Mouse (Mus musculus) spleen, postnatal 4 days (tissue): ENCODE data around the gene Atp6v1g2.
A peak's percentile ranks its signal among the peaks of the same experiment; 100 is the strongest.
"Not testable (repeated sequence)": the region's sequence is repeated elsewhere in the genome, so short reads cannot be mapped to it uniquely, and the experiment has no call there.

ENCODE experiments used
- DNase-seq, 2 experiments: peaks; one replicate each; pipeline ENCODE4 v3.0.0; 2022; ENCODE audit warnings: low spot score in 2 of 2

Gene Atp6v1g2

DNA sequence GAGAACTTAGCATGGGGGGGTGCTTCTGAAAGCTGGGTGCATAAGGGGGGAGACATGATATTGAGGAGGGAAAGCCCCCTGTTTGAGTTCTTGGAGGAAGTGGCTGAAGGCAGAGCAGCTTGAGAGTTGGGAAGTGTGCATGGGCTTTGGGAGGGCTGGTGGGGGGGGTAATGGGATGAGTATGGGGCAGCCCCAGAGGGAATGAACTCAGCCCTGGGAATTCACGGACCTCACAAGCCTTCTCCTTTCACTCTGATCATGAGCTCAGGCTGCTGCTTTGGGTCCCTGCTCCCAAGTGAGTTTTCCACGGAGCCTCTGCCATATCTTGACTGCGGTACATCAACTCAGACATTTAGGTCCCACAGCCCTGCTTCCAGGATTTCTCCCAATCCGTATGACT lies 31.0 kb upstream of the Atp6v1g2 start:
- no peak for DNase-seq

DNA sequence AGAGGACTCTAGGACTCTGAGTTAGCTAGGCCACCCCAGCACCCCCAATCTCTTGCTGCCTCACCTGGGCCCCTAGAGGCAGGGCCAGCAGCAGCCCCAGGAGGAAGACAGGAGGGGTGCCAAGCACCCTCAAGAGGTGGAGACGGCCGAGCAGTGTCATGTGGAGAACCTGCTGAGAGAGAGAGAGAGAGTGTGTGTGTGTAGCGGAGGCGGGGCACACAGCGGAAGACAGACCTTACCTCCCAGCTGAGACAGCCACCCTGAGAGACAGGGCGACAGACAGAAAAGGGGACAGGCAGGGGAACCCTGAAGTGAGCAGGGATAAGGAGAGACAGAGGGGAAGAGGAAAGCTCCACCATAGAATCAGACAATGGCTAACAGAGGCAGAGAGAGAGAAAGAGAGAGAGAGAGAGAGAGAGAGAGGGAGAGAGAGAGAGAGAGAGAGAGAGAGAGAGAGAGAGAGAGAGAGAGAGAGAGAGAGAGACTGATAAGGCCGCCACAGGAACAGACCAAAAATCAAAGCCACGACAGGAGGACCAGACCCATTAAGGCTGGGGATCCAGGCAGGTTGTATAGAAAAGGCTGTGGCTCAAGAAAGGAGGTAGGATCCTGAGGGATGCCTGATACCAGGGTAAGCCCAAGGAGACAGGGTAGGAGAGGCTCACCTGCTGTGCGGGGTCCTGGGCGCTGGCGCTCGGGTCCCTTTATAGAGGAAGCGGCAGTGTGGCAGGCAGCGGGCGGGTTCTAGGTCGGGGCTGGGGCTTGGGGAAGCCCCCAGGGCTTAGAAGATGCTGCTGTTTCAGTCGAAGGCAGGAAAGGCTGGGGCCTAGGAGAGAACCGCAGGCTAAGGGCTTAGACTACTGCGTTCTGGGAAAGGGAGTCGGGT lies 28.7 kb upstream of the Atp6v1g2 start, which contains the start of gene Lta:
TSS of gene Lta (minus strand) at position 858 of the 886 bp plus-strand sequence.
- DNase-seq, result peak; percentile 48 to 75

DNA sequence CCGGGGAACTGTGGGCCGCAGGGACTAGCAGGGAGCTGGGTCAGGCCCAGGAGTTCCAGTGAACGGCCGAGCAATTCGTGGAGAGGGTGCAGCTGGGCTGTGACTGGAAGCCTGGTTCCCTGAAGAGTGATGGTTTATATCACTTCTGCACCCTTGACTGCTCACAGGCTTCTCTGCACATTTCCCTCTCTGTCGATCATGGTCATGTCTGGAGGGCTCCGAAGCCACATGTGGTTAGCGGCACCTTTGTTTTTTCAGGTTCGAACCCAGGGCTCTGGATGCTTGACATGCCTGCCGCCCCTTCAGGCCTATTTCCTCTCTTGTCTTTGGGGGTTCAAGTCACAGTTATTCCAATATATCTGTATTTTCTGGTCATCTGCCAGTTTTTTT lies 28.1 kb upstream of the Atp6v1g2 start:
- DNase-seq, result no peak

DNA sequence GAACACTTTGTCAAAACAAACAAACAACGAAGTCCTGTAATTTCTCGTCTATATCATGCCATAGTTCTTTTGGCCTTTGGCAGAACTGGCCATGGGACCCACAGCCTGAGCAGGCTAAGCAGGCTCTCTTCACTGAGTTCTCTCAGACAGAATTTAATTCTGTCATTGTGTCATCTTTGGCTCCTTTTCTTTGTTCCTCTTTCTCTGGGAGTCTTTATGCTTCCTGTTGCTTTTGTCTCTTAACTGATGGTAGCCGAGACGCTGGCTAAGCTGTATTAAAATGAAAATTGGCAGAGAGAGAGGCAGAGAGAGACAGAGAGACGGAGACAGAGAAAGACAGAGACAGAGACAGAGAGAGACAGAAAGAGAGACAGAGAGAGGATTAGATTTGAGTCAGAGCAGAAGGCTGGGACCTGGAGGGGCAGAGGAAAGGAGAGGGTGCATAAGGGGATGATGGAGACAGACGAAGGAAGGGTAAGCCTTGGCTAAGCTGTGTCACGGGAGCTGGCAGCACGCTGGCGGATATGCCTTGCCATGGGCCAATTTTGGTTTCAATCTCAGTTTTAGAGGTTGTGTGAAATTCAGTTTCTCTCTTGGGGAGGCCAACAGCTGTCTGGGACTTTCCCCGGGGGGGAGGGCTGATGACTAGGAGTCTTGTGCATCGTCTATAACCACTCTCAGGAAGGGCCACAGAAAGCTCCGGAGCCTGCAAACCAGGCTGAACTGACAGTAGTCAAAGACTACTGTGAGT lies 23.5 kb upstream of the Atp6v1g2 start:
- peak in 1 of 2 experiments; percentile 50 for DNase-seq

DNA sequence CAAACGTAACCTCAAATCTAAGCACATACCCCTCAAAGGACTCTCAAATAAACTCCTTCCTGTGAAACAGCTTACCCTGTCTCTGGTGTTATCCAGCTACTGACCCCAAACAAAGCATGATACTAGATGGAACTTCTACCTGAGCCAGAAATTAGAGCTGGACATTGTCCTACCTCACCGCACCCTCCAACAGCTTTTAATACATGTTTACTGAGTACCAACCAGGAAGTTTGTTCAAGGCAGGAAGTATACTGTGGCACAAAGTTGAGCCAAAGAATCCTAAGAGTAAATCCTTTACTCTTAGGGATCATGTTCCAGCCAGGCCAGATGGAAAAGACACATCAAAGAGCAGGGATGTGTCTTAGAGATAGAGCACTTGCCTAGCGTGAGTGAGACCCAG lies 22.9 kb upstream of the Atp6v1g2 start:
- DNase-seq, result no peak

DNA sequence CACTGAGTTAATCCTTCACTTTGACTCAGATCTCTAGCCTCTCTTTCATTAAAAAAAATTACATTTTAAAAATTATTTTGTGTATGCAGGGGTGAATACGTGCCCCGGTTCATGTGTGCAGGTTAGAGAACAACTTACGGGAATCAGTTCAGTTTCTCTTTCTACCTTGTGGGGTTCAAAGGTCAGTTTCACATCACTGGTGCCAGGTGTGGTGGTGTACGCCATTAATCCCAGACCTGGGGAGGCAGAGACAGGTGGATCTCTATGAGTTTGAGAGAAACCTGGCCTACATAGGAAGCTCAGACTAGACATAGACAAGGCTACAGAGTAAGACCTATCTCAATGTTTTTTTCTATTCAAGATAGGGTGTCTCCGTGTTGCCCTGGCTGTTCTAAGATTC lies 20.4 kb upstream of the Atp6v1g2 start:
- no peak for DNase-seq

DNA sequence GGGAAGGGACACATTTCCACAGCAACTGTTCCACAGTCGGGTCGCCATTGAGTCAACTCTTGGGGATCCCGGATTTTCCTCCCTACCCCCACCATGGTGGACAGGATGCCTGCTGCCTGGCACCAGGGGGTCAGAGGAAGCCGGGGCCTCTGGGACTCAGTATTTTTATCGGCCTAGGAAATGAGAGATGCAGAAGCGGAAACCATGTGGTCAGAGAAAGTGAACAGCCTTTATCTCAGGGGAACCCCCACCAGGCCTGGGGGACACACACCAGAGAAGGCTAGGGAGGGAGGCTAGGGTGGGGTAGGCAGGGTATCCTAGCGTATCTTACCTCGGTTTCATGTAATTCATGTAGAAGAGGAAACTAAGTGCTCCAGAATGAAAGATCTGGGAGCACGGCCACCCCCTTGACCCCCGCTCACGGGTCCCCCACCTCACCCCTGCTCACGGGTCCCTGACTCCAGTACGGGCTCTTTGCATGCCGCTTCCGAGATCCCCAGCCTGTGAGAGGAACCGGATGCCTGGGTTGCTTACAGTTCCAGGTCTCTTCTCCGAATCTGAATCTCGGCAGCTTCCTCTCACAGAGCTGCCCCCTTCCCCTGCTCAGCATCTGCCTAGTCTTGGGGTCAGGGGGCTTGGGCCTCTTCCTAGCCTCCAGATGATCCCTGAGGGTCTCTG lies 14.8 kb upstream of the Atp6v1g2 start:
- DNase-seq, result peak; percentile 56 to 78

DNA sequence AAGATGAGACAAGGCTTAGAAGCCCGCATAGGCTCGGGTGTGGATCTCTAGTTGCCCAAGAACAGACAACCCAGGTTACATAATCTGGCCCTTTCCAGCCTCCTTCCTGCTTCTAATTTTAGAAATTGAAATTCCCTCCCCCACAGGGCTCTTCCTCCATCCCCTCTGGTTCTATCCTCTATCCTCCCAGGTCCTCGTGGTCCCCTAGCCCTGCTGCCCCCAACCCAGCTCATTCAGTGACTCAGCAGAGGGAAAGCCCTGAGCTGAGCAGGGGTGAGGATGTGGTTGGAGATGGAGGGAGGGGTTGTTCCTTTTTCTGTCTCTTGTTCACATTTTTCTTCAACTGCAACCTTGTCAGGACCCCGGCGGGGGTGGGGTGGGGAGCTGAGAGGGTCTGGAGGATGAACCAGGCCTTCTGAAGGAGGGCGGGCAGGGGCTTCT lies 13.8 kb upstream of the Atp6v1g2 start:
- no peak for DNase-seq

DNA sequence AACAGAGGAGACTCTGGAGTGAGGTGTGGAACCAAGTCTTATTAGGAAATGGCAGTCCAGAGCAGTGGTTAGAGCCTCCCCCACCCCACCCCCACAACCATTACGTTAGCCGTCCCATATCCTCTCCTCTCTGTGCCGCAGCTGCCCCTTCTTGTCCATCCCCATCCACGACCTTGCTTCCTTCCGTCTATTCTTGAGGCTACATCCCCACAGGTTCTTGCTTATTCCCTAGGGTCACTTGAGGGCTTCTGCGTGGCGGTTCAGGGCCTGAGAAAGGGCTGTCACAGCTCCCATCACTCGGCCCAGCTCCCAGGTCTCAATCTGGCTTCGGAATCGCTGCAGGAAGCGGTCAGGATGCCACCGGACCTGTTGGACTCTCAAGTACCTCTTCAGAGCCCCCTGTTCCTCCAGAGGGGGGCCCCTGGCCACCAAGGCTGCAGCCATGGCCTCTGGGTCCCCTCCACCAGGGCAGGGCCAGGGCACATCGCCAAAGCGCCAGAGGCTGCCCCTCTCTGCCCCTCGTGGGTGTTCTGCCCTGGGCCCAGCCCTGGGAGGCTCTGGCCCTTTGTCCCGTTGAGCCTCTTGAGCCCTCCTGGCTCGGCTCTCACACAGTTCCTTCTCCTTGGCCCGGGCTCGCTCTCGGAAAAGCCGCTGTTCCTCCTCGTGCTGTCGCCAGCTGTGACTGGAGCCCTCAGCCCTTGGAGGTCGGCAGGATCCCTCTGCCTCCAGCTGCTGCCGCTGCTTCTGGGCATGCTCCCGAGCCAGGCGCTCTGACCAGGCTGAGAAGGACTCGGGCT lies 13.1 kb upstream of the Atp6v1g2 start, which contains the start of gene Gm16181:
TSS of gene Gm16181 (plus strand) at position 679 of the 797 bp plus-strand sequence.
- no peak for DNase-seq

DNA sequence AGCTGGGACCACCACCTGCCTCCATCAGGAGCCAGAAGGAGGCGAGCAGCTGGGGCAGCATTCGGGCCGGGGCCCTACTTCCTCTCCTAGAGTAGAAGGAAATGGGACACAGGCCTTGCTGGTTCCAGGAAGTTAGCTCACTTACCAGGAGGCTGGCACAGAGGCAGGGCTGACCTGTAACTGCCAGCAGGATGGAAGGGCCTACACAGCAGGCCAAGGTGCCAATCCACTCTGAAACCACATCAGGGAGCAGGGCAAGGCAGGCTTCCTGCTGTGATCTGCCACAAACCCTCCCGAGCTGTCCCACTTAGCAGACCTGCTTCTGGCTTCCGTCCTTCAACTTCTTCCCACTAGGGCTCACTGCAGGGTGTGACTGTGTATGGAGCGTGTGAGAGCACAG lies 11.2 kb upstream of the Atp6v1g2 start:
- no peak for DNase-seq

DNA sequence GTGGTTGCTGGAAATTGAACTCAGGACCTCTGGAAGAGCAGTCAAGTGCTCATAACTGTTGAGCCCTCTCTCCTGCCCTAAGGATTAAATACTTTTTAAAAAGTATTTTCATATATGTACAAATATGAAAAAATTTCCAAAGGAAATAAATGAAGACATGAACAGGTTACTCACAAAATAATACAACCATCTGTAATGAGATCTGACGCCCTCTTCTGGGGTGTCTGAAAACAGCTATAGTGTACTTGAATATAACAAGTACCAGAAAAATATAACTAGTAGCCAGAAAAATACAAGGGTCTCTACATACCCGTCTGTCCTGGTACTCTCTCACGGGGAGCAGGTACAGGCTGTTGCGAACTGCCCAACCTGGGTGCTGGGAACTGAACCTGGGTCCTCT lies 8.8 kb upstream of the Atp6v1g2 start:
- no peak for DNase-seq

DNA sequence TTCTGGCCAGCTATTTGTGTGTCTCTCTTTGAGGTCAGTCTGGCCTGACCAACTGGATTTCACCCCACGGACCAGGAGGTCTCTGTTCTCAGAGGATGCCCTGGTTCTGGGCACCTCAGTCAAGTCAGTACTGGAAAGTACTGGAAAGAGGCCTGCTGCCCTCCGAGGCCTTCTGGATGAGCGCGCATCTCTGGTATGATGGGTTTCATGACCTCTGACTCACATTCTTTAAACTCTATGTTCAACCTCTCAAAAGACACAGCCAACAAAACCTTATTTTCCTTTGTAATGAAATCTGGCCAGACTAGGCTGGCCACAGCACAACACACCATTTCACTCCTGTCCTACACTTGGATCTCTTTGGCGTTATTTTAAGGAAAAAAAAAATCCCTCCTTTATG lies 8.0 kb upstream of the Atp6v1g2 start:
- no peak for DNase-seq

DNA sequence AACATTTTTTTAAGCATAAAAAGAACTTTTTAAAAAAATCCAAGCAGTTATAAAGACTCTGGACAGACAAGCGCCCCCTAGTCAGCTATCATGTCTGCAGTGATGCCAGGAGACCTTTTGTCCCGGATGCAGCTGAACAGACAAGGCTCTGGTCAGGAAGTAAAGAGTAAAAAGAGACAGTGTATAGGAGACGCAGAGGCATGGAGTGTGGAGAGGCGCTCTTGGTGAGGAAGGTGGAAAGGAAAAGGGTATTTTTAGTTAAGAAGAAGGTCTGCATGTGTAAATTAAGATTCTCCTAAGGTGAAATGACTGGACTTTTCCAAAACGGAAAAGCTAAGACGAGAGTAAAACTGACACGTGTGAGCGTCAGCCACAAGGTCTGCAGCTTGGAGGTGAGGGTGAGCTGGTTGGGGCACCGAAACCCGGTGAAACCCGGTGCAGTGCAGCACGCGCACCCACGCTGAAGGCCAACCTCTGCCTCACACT lies 6.9 kb upstream of the Atp6v1g2 start:
- no peak for DNase-seq

DNA sequence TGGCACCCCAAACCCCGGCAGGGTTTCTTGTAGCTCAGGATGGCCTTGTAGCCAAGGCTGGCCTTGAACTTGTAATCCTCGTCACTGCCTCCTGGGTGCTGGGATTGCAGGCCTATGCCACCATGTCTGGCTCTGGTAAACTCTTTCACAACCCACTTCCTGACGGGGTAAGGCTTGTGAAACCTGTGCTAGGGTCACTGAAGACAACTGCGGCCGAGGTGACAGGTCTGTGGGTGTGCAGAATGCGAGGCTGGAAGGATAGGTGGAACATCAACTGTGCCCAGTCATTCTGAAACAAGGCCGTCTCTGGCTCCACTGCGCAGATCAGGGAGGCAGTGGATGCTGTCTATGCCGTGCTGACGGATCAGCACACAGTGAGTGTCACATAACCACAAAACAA lies 2.4 kb upstream of the Atp6v1g2 start:
- no peak for DNase-seq

DNA sequence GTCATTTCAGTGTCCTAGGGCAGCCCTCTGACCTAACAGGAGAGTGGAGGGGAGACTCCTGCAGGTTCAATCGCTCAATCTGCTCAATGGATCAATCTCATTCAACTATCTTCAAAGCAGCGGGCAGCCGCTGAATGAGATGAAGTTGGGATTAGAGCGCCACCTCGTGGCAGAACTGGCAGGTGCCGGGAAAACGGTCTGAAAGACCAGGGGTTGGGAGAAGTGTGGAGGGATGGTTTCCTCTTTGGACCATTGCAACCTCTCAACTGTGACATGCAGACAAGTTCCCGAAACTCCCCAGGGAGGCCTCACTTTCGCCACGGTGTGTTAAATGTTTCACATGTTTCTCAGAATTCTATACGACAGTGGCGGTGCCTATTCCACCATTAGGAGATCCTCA lies 1.4 kb upstream of the Atp6v1g2 start:
- DNase-seq, result peak; percentile 86 to 97

DNA sequence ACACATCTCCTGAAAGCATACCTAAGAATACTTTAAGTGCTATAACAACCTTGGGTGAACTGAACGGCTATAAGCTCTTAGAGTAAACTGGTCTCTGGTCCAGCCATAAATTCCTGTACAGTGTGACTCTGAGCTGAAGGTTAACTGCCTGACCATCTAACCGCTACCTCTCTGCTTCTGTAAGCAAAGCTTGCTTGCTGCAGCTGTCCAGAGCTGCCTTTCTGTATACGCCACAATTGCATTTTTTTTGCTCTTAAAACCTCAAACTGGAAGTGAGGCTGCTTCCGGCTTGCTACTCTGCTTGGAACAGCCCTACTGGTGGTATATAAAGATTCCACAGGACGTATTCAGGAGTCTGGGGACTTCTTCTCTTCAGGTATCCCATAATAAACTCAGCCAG lies 801 bp upstream of the Atp6v1g2 start:
- DNase-seq, result no peak

DNA sequence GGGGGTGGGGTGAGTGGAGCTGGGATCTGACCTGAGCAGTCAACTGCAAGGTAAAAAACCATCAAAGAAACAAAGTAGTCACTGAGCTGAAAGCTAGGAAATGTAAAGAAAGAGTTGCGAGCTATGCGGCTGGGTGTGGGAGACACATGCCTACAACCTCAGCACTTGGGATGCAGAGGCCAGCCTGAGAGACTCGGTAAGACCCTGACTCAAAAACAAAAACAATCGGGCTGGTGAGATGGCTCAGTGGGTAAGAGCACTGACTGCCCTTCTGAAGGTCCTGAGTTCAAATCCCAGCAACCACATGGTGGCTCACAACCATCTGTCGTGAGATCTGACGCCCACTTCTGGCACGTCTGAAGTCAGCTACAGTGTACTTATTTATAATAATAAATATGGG lies 630 bp downstream of the Atp6v1g2 start:
- DNase-seq, result not testable (repeated sequence)

DNA sequence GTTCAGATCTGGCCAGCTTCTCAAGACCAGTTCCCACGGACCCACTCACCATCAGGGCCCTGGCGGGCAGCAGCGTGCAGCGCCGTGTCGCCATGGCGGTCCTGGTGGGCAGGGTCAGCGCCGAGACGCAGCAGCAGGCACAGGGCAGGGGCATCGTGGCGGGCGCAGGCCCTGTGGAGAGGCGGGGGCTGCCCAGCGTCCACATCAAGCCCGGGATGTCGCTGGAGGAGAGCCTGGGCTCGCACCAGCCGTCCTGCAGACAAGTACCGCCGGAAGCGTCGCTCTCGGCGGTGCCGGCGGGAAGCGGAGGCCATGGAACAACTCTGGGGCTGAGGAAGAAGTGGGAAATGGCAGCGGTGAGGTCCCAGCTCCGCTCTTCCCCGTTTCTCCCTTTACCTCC lies 1.4 kb downstream of the Atp6v1g2 start:
- peak; percentile 54 to 78 for DNase-seq

DNA sequence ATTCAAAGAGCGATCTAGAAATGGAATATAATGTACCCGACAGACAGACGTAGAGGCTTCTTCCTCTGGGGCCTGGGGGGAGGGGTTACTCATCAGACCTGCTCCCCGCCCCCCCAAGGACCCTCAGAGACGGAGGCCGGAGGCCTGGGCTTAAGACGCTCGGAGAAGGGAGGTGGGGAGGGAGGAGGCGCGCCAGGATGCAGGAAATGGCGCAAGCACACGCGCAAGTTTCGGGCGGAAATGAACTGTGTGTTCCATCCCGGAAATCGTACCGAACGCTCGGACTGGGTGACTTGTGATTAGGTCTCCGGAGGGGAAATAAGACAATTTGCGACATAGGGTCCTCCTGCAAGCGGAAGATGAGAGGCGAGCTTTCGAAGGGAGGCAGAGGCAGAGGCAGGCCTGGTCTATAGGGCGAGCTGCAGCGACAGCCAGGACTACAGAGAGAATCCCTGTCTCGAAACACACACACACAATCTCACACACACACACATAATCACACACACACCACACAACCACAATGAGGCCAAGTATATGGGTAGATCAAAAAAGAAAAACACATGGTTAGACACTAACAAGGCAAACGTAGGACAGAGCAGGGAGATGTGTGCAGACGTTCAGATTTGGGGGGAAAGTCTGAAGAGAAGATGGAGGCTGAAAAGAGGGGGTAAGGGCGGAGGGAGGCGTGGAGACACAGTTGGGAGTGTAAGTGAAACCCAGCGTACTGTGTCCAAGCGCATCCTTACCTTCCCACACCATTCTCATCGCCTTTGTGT lies 2.3 kb downstream of the Atp6v1g2 start, which contains the start of gene Nfkbil1:
TSS of gene Nfkbil1 (minus strand) at position 179 of the 776 bp plus-strand sequence.
- DNase-seq, result peak; percentile 86 to 90

DNA sequence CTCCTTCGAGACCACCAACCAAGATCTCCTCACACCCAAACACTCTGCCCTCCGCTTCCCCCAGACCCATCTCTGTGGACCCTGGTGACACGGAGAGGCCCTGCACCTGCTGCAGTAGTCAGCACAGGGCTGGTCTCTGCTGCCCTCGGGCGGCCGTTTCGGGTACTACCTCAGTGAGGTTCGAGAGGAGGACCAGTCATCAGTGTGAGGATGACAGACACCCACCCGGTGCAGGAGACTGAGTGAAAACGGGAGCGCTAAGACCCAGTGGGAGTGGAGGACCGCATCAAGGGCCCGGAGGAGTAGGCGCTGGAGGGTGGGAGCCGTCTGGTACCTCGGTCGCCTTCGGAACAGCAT lies 2.9 kb downstream of the Atp6v1g2 start:
- peak; percentile 99 to 100 for DNase-seq
